Mouse (Mus musculus): Measurements from ENCODE around the gene Procr. TPM values are rescaled to one million over a fixed set of nuclear protein-coding genes. Genes with fewer than 3 reads are reported as not detected.

Gene Procr
- total and polyA plus RNA-seq, 2 experiments from 2014 or later: 4.0 to 9.3 TPM

DNA sequence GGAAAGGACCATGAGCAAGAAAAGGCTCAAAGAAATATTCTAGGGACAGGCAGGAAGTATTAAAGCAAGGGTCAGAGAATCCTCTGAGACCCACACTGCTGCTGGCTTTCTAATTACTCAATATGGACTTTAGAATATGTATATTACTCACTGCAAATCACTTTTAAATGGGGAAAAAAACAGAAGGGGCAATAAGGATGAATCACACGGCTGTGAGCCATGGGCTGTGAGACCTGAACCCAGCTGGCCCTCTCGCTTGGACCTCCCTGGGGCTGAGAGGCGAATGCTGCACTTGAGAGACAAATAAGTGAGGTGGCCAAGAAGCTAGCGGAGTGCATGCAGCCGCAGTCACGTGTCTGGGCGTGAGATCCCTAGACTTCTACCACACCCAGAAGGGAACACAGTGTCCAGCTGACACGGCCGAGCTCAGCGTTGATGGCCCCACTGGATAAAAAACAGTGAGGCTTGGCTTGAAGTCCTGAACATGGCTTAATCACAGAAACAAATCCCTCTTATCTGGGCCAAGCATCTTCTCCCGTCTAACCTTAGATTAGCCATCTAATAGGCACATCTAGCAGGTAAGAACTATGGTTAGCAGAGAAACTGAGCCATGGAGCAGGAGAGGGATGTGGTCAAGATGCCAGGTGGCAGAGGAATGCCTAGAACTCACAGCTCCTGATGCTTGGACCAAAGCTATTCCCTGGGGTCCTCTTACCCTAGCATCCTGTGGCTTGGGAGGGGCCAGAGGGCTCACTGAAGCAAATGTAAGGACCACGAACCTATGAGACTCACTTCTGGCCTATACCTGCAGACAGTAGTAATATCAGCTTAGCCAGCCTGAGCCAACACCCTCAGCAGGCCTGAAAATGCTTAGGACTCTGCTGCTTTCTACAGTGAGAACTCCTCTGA, 33.6 kb upstream of the Procr start:
- no peak overlapping the region for H3K27ac ChIP-seq (ENCODE audit: low read depth)
- no peak for DNase-seq (ENCODE audit: low spot score)
- WGBS: 79% methylated on average over 12 of the region's 12 CpGs

DNA sequence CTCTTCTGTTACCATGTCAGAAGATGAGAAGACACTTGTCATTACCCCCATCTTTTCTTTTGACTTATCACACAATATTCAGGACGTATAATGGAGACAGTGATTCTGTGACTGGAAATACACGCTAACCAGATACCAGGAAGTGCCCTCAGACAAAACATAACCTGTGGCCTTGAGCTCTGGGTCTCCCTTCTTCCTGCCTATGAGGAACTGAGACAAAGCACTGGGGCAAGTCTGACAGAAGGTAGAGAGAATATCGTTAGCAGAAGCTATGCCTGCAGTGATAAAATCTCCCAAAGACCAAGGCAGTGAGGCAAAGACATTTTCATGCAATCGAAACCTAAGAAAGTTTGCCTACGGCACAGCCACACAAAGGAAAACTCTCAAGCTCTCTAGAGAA, 30.3 kb upstream of the Procr start:
- Histone ChIP-seq H3K36me3 (replicated peaks; ENCODE audit: control insufficient read depth, insufficient read depth, low read length) (peaks cover 16% of the 10 kb centered on the region), H3K4me2 (ENCODE audit: low read depth, low read length) (no peak overlapping the region), H3K4me3 (ENCODE audit: low read depth, low read length) (no peak overlapping the region), H3K27me3 (ENCODE audit: control insufficient read depth, insufficient read depth, low read length) (no peaks in the 10 kb centered on the region), H3K27ac (ENCODE audit: low read depth) (no peak overlapping the region), H3K4me1 (ENCODE audit: control insufficient read depth, insufficient read depth) (no peaks in the 10 kb centered on the region), H3K9ac (replicated peaks; ENCODE audit: low read depth, low read length) (no peak overlapping the region), H3K9me3 (replicated peaks; ENCODE audit: control insufficient read depth, low read length) (no peaks in the 10 kb centered on the region)
- ATAC-seq (ENCODE audit: insufficient read depth, low read depth) (no peak), DNase-seq (ENCODE audit: low spot score) (no peak)
- WGBS: 74% methylated on average over 5 of the region's 5 CpGs
- no peak for TF ChIP-seq CTCF (IDR thresholded peaks at IDR 0.05; ENCODE audit: low read depth)
- TF ChIP-seq EP300 (IDR thresholded peaks at IDR 0.05; ENCODE audit: low read depth): no peak

More for the DNA sequence above, 33.6 kb upstream of the Procr start:
- H3K4me2 ChIP-seq (ENCODE audit: low read depth, low read length): no peak overlapping the region
- no peaks in the 10 kb centered on the region for H3K27me3 ChIP-seq (ENCODE audit: control insufficient read depth, insufficient read depth, low read length)
- no peak for ATAC-seq (ENCODE audit: insufficient read depth, low read depth)
- no peak overlapping the region for H3K9ac ChIP-seq (replicated peaks; ENCODE audit: low read depth, low read length)
- no peaks in the 10 kb centered on the region for H3K9me3 ChIP-seq (replicated peaks; ENCODE audit: control insufficient read depth, low read length)
- H3K4me1 ChIP-seq (ENCODE audit: control insufficient read depth, insufficient read depth): no peaks in the 10 kb centered on the region
- TF ChIP-seq CTCF (IDR thresholded peaks at IDR 0.05; ENCODE audit: low read depth) (no peak), EP300 (IDR thresholded peaks at IDR 0.05; ENCODE audit: low read depth) (no peak)
- peaks cover 19% of the 10 kb centered on the region for H3K36me3 ChIP-seq (replicated peaks; ENCODE audit: control insufficient read depth, insufficient read depth, low read length)
- no peak overlapping the region for H3K4me3 ChIP-seq (ENCODE audit: low read depth, low read length)

DNA sequence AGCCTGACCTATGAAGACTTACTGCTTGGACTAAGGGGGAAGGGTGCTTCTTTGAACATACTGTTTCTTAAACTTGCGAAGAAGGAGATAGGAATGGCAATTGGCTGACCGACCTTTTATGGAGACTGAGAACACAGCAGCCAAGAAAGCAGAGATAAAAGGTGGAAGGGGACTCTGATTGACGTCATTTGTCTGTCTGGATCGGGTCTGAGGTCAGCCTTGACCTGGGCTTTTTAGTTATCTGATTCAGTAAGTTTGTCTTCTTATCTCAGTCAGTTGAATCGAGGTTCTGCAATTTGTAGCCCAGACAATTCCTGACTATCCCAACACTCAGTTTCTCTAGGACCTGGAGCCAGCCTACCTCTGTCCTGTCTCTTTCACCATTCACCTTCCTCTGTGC, 26.9 kb upstream of the Procr start:
- Histone ChIP-seq H3K27ac (ENCODE audit: low read depth) (no peak overlapping the region), H3K4me2 (ENCODE audit: low read depth, low read length) (no peak overlapping the region), H3K9me3 (replicated peaks; ENCODE audit: control insufficient read depth, low read length) (no peaks in the 10 kb centered on the region), H3K4me3 (ENCODE audit: low read depth, low read length) (no peak overlapping the region), H3K27me3 (ENCODE audit: control insufficient read depth, insufficient read depth, low read length) (no peaks in the 10 kb centered on the region), H3K9ac (replicated peaks; ENCODE audit: low read depth, low read length) (no peak overlapping the region), H3K4me1 (ENCODE audit: control insufficient read depth, insufficient read depth) (peaks cover 6% of the 10 kb centered on the region), H3K36me3 (replicated peaks; ENCODE audit: control insufficient read depth, insufficient read depth, low read length) (peaks cover 8% of the 10 kb centered on the region; the same call in 1 of the 2 replicates)
- TF ChIP-seq CTCF (IDR thresholded peaks at IDR 0.05; ENCODE audit: low read depth): no peak
- no peak for TF ChIP-seq EP300 (IDR thresholded peaks at IDR 0.05; ENCODE audit: low read depth)
- WGBS: 35% methylated on average over 5 of the region's 5 CpGs
- DNase-seq (ENCODE audit: low spot score) (no peak), ATAC-seq (ENCODE audit: insufficient read depth, low read depth) (no peak)

DNA sequence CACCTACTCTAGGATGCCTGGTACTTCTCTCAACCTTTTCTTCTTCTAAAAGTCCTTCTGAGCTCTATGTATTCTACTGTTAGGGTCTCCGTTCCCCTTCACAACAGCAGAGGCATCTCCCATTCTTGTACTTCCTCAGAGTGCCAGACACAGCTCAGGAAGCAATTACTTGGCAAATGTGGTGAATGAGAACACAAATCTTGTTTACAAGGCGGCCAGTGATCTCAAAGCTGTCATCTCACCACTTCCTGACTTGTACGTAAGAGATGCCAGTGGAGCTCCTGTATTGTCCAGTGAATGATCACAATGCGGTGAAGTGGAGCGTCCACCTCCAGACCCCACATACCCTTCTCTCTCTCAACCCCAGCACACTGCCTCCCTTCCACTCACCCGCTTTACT, 26.4 kb upstream of the Procr start:
- WGBS: 70% methylated on average over 6 of the region's 6 CpGs
- ATAC-seq (ENCODE audit: insufficient read depth, low read depth): no peak
- DNase-seq (ENCODE audit: low spot score): no peak

DNA sequence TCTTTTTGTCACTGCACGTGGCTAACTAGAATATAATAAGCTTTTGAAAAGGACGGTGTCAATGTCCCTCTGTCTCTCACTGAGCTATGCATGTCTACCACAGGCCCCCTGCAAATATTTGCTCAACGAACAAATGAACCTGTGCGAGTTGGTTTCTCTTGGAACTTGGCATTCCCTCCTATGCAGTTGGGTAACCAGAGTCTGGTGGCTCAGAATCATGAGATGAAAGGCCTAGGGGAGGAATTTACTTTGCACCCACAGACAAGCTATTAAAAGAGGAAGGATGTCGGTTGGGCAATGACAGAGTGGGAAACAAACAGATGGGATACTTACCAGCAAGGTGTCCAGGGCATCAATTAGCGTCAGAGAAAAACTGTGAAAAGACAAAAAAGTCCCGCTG, 24.6 kb upstream of the Procr start:
- Histone ChIP-seq H3K9ac (replicated peaks; ENCODE audit: low read depth, low read length) (no peak overlapping the region), H3K4me2 (ENCODE audit: low read depth, low read length) (no peak overlapping the region), H3K36me3 (replicated peaks; ENCODE audit: control insufficient read depth, insufficient read depth, low read length) (peaks cover 8% of the 10 kb centered on the region; the same call in 1 of the 2 replicates), H3K4me3 (ENCODE audit: low read depth, low read length) (no peak overlapping the region), H3K4me1 (ENCODE audit: control insufficient read depth, insufficient read depth) (peaks cover 6% of the 10 kb centered on the region), H3K27ac (ENCODE audit: low read depth) (no peak overlapping the region), H3K9me3 (replicated peaks; ENCODE audit: control insufficient read depth, low read length) (no peaks in the 10 kb centered on the region), H3K27me3 (ENCODE audit: control insufficient read depth, insufficient read depth, low read length) (no peaks in the 10 kb centered on the region)
- DNase-seq (ENCODE audit: low spot score) (no peak), ATAC-seq (ENCODE audit: insufficient read depth, low read depth) (no peak)
- WGBS: 81% methylated on average over 7 of the region's 7 CpGs
- TF ChIP-seq EP300 (IDR thresholded peaks at IDR 0.05; ENCODE audit: low read depth) (no peak), CTCF (IDR thresholded peaks at IDR 0.05; ENCODE audit: low read depth) (no peak)

More for the DNA sequence above, 26.4 kb upstream of the Procr start:
- Histone ChIP-seq H3K4me2 (ENCODE audit: low read depth, low read length) (no peak overlapping the region), H3K27me3 (ENCODE audit: control insufficient read depth, insufficient read depth, low read length) (no peaks in the 10 kb centered on the region), H3K9me3 (replicated peaks; ENCODE audit: control insufficient read depth, low read length) (no peaks in the 10 kb centered on the region), H3K36me3 (replicated peaks; ENCODE audit: control insufficient read depth, insufficient read depth, low read length) (peaks cover 8% of the 10 kb centered on the region; the same call in 1 of the 2 replicates), H3K4me1 (ENCODE audit: control insufficient read depth, insufficient read depth) (peaks cover 6% of the 10 kb centered on the region), H3K4me3 (ENCODE audit: low read depth, low read length) (no peak overlapping the region), H3K27ac (ENCODE audit: low read depth) (no peak overlapping the region), H3K9ac (replicated peaks; ENCODE audit: low read depth, low read length) (no peak overlapping the region)
- TF ChIP-seq CTCF (IDR thresholded peaks at IDR 0.05; ENCODE audit: low read depth) (no peak), EP300 (IDR thresholded peaks at IDR 0.05; ENCODE audit: low read depth) (no peak)

All from heart, postnatal 0 days (tissue).